Mouse (Mus musculus): ENCODE results near the gene Foxc1.

- no peak for TF ChIP-seq CTCF (IDR thresholded peaks at IDR 0.05)
- TF ChIP-seq EP300 (IDR thresholded peaks at IDR 0.05; ENCODE audit: insufficient read depth, low read depth, low read length): no peak
These were observed 680 bp downstream of the Foxc1 start for GRCm38 (mm10) chr13:31806890-31807735.
